Mouse (Mus musculus) small intestine, adult 2 months (tissue): ENCODE measurements around the gene Il20rb. TPM values are rescaled to one million over a fixed set of nuclear protein-coding genes. Genes with fewer than 3 reads are reported as not detected.

Source experiments
- H3K27ac ChIP-seq: fragments of 200-500 bp; 2 replicates; pipeline ENCODE4 v1.5.1; 2012; ENCODE audit warnings: low read depth, low read length, control low read depth, inconsistent platforms; ENCODE audit not compliant: insufficient read depth
- H3K27me3 ChIP-seq: fragments of 200-500 bp; 2 replicates; pipeline ENCODE4 v1.6.1; 2012; ENCODE audit warnings: mild to moderate bottlenecking, moderate library complexity, low read length, inconsistent platforms; ENCODE audit not compliant: control insufficient read depth, insufficient read depth
- H3K36me3 ChIP-seq: fragments of 200-500 bp; 2 replicates; pipeline ENCODE4 v1.6.1; 2012; ENCODE audit warnings: mild to moderate bottlenecking, low read length, control low read depth, inconsistent platforms; ENCODE audit not compliant: control insufficient read depth, insufficient read depth
- H3K4me1 ChIP-seq: fragments of 200-500 bp; 2 replicates; pipeline ENCODE4 v1.6.1; 2012; ENCODE audit warnings: low read length, inconsistent platforms, mixed read lengths; ENCODE audit not compliant: control insufficient read depth, insufficient read depth, insufficient read length
- H3K4me3 ChIP-seq: fragments of 200-500 bp; 2 replicates; pipeline ENCODE4 v1.5.1; 2012; ENCODE audit warnings: low read depth, mild to moderate bottlenecking, control low read depth, inconsistent platforms, low read length, moderate library complexity
- CTCF ChIP-seq: fragments of 200-500 bp; IDR thresholded peaks from 2 replicates; pipeline ENCODE4 v1.5.1; 2012; ENCODE audit warnings: low read depth, mild to moderate bottlenecking, control low read depth, inconsistent platforms, low read length, moderate library complexity, mixed read lengths; ENCODE audit not compliant: insufficient replicate concordance, insufficient read length; ENCODE audit errors: extremely low read depth
- POLR2A ChIP-seq: fragments of 200-500 bp; IDR thresholded peaks from 2 replicates; pipeline ENCODE4 v1.6.1; 2012; ENCODE audit warnings: low read depth, mild to moderate bottlenecking, control low read depth, inconsistent platforms, low read length, moderate library complexity
- WGBS: fragments of 180-500 bp; shearing (Covaris S2); methylation state at CpG from one replicate; pipeline ENCODE4 v1.1.7; 2018; 5-methylcytosine and 5-hydroxymethylcytosine counted together
- polyA plus RNA-seq: library from polyadenylated mRNA; depleted of rRNA; stranded (reverse); fragments of >200 nt; gene quantifications from 2 replicates; pipeline ENCODE4 v1.2.3, GENCODE M21; 2012; rRNA removed

Gene Il20rb
- polyA plus RNA-seq, result 0.61 and 1.1 TPM in 2 replicates

GRCm38 (mm10) chr9:100486431-100486830 is at the start of gene Il20rb:
Gene Il20rb, minus strand, starts transcription at chr9:100486788.
- Histone ChIP-seq H3K4me3 (no peak within 1 kb of the TSS), H3K4me1 (peaks cover 15% of the 10 kb centered on the region; the same call in 1 of the 2 replicates), H3K27me3 (no peaks in the 10 kb centered on the region), H3K27ac (no peak within 1 kb of the TSS), H3K36me3 (0 out of 2 replicates have a peak, but pooled peaks cover 3% of the 10 kb centered on the region)
- WGBS, result 95% methylated on average over 5 of the region's 5 CpGs
- TF ChIP-seq POLR2A, result no peak
- no peak for TF ChIP-seq CTCF

- Histone ChIP-seq H3K4me3 (no peak overlapping the region), H3K36me3 (0 out of 2 replicates have a peak, but pooled peaks cover 1% of the 10 kb centered on the region), H3K27me3 (no peaks in the 10 kb centered on the region), H3K4me1 (no peaks in the 10 kb centered on the region), H3K27ac (no peak overlapping the region)
- 85% methylated on average over 2 of the region's 2 CpGs for WGBS
- no peak for TF ChIP-seq POLR2A
- no peak for TF ChIP-seq CTCF
Observed at GRCm38 (mm10) chr9:100535618-100536262, 49.2 kb upstream of the Il20rb start.

GRCm38 (mm10) chr9:100534686-100535085 is 48.1 kb upstream of the Il20rb start:
- no peaks in the 10 kb centered on the region for H3K4me1 ChIP-seq

GRCm38 (mm10) chr9:100532847-100533505 is 46.4 kb upstream of the Il20rb start:
- 52% methylated on average over 3 of the region's 3 CpGs for WGBS
- H3K27ac ChIP-seq, result no peak overlapping the region
- H3K36me3 ChIP-seq, result 0 out of 2 replicates have a peak, but pooled peaks cover 1% of the 10 kb centered on the region
- H3K4me3 ChIP-seq, result no peak overlapping the region
- no peak for TF ChIP-seq CTCF
- no peak for TF ChIP-seq POLR2A
- no peaks in the 10 kb centered on the region for H3K4me1 ChIP-seq
- H3K27me3 ChIP-seq, result no peaks in the 10 kb centered on the region

More at GRCm38 (mm10) chr9:100534686-100535085, 48.1 kb upstream of the Il20rb start:
- 85% methylated on average over 3 of the region's 3 CpGs for WGBS
- 0 out of 2 replicates have a peak, but pooled peaks cover 1% of the 10 kb centered on the region for H3K36me3 ChIP-seq
- no peaks in the 10 kb centered on the region for H3K27me3 ChIP-seq
- H3K27ac ChIP-seq, result no peak overlapping the region
- TF ChIP-seq CTCF, result no peak
- no peak for TF ChIP-seq POLR2A
- no peak overlapping the region for H3K4me3 ChIP-seq

- no peak overlapping the region for H3K27ac ChIP-seq
- WGBS, result 56% methylated on average over 1 of the region's 1 CpGs
- TF ChIP-seq CTCF (no peak), POLR2A (no peak)
Observed at GRCm38 (mm10) chr9:100531296-100531695, 44.7 kb upstream of the Il20rb start.

GRCm38 (mm10) chr9:100525225-100525624 is 38.6 kb upstream of the Il20rb start:
- H3K27me3 ChIP-seq, result no peaks in the 10 kb centered on the region
- 0 out of 2 replicates have a peak, but pooled peaks cover 3% of the 10 kb centered on the region for H3K4me1 ChIP-seq
- TF ChIP-seq POLR2A, result no peak
- no peak for TF ChIP-seq CTCF
- H3K27ac ChIP-seq, result no peak overlapping the region
- WGBS, result 75% methylated on average over 2 of the region's 2 CpGs
- 0 out of 2 replicates have a peak, but pooled peaks cover 1% of the 10 kb centered on the region for H3K36me3 ChIP-seq
- H3K4me3 ChIP-seq, result no peak overlapping the region

More at GRCm38 (mm10) chr9:100531296-100531695, 44.7 kb upstream of the Il20rb start:
- no peaks in the 10 kb centered on the region for H3K27me3 ChIP-seq
- H3K4me3 ChIP-seq, result no peak overlapping the region
- H3K36me3 ChIP-seq, result 0 out of 2 replicates have a peak, but pooled peaks cover 1% of the 10 kb centered on the region
- H3K4me1 ChIP-seq, result no peaks in the 10 kb centered on the region

GRCm38 (mm10) chr9:100522029-100522428 is 35.4 kb upstream of the Il20rb start:
- Histone ChIP-seq H3K27ac (no peak overlapping the region), H3K27me3 (no peaks in the 10 kb centered on the region), H3K4me1 (0 out of 2 replicates have a peak, but pooled peaks cover 3% of the 10 kb centered on the region), H3K36me3 (no peaks in the 10 kb centered on the region), H3K4me3 (no peak overlapping the region)
- TF ChIP-seq CTCF (no peak), POLR2A (no peak)
- WGBS, result 44% methylated on average over 2 of the region's 2 CpGs
